Mouse (Mus musculus) embryonic facial prominence, embryonic 10.5 days (tissue): ENCODE data around the gene Bmp6. TPM values are rescaled to one million over a fixed set of nuclear protein-coding genes. Genes with fewer than 3 reads are reported as not detected.
A peak's percentile ranks its signal among the peaks of the same experiment; 100 is the strongest.

ENCODE experiments used
- DNase-seq: peaks from one replicate; pipeline ENCODE4 v3.0.0-alpha.2; 2017; ENCODE audit warnings: low spot score
- H3K27ac ChIP-seq: fragments of 300-500 bp; sonication (generic); replicated peaks from 2 replicates; pipeline ENCODE4 v1.5.1; 2016; ENCODE audit warnings: mild to moderate bottlenecking
- H3K27me3 ChIP-seq: fragments of 300-500 bp; sonication (generic); replicated peaks from 2 replicates; pipeline ENCODE4 v1.6.1; 2016; ENCODE audit warnings: low read depth, mild to moderate bottlenecking; ENCODE audit not compliant: poor library complexity, severe bottlenecking
- H3K36me3 ChIP-seq: fragments of 300-500 bp; sonication (generic); replicated peaks from 2 replicates; pipeline ENCODE4 v1.6.1; 2016; ENCODE audit warnings: mild to moderate bottlenecking, moderate library complexity
- H3K4me1 ChIP-seq: fragments of 300-500 bp; sonication (generic); 2 replicates; pipeline ENCODE4 v1.6.1; 2016
- H3K4me3 ChIP-seq: fragments of 300-500 bp; sonication (generic); 2 replicates; pipeline ENCODE4 v1.5.1; 2016; ENCODE audit warnings: mild to moderate bottlenecking, moderate library complexity
- H3K9me3 ChIP-seq: fragments of 300-500 bp; sonication (generic); 2 replicates; pipeline ENCODE4 v1.6.1; 2016; ENCODE audit warnings: mild to moderate bottlenecking
- WGBS: fragments of 180-500 bp; shearing (Covaris S2); methylation state at CpG from one replicate; pipeline ENCODE4 v1.1.7; 2016; 5-methylcytosine and 5-hydroxymethylcytosine counted together
- polyA plus RNA-seq: library from polyadenylated mRNA; unstranded; fragments of >200 nt; fragmentation: Nextera tagmentation; extraction: Ambion mirVana; gene quantifications from 2 replicates; pipeline ENCODE4 v1.2.1, GENCODE M21; 2016

Bmp6 gene
- polyA plus RNA-seq, 1 experiment from 2014 or later = 0.75 TPM

DNA sequence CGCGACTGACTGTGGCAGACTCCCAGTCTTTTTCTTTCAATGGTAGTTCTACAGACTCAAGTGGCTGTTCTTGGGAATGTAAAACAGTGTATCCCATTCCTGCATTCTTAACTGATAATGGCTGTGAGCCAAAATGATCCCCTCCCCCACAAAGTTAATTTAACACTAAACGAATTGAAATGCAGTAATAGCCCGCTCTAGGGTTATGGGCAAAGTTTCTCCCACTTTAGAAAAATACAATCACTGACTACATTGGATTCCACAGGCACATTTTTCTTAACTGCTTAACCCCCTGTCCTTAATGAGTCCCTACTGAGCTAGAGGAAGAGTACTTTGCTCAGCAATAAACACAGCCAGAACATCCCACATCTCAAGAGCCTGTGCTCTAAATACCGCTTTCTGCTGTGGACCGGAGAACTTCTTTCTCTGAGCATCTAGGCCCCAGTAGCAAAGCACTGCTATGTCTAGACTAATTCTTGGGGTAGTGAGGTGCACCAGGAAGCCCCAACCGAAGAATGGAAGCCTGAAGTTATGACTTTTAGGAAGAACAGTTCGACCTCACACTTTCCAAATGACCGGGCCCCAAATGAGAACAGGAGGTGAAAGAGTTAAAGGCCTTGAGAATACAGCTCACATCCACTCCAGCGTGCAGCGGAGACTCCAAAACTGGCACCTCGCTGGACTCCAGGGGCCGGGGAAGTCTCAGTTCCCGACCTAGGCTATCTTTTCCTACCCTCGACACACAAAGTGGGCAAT lies 182.3 kb downstream of the Bmp6 start:
- peak overlapping the region; percentile 94 for H3K27ac ChIP-seq
- H3K4me3 ChIP-seq = peak overlapping the region; percentile 92
- 12% methylated on average over 15 of the region's 15 CpGs for WGBS
- H3K4me1 ChIP-seq = peaks cover 32% of the 10 kb centered on the region
- peaks cover 20% of the 10 kb centered on the region for H3K36me3 ChIP-seq
- H3K9me3 ChIP-seq = no peaks in the 10 kb centered on the region
- H3K27me3 ChIP-seq = peaks cover 1% of the 10 kb centered on the region; the same call in 1 of the 2 replicates
- DNase-seq = no peak

DNA sequence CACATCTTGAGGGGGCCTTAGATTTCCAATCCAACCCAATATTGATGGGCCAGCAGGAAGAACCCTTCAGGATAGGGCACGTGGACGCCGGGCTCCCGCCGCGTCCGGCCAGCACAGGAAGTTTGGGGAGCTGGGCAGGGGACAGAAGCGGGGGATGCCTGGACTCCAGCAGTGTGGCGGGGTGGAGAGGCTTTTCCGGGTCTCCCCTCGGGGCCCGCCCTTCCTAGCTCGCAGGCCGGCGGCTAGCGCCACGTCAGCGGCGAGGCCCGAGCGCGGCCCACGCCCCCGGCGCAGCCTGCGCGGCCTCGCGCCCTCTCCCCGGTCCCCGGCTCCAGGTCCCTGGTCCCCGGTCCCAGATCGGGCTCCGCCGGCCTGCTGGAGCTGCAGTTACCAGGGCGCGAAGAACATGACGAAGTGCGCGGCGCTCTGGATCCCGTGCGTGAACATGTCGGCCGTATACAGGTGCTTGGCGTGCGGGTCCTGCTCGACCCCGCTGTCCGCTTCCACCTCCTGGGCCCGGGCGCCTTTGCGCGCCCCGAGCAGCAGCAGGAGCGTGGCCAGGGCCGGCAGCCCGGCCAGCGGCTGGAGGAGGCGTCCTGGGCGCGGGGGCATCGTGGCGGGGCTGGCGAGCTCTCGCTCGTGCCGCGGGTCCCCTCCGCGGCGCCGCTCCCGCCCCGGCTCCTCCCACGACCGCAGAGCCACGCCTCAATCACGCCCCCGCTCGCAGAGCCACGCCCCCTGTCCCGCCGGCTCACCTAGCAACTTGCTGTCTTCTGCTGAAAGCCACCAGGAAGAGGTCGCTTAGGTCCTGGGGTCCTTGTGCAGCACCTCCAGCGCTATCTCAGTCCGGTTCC lies 183.1 kb downstream of the Bmp6 start:
- Histone ChIP-seq H3K9me3 (no peaks in the 10 kb centered on the region), H3K4me1 (peaks cover 32% of the 10 kb centered on the region), H3K27me3 (peaks cover 4% of the 10 kb centered on the region; the same call in 1 of the 2 replicates), H3K27ac (peak overlapping the region; percentile 94), H3K4me3 (peak overlapping the region; percentile 92), H3K36me3 (peaks cover 12% of the 10 kb centered on the region)
- WGBS = under 1% methylated on average over 87 of the region's 87 CpGs
- DNase-seq = peak; percentile 91

DNA sequence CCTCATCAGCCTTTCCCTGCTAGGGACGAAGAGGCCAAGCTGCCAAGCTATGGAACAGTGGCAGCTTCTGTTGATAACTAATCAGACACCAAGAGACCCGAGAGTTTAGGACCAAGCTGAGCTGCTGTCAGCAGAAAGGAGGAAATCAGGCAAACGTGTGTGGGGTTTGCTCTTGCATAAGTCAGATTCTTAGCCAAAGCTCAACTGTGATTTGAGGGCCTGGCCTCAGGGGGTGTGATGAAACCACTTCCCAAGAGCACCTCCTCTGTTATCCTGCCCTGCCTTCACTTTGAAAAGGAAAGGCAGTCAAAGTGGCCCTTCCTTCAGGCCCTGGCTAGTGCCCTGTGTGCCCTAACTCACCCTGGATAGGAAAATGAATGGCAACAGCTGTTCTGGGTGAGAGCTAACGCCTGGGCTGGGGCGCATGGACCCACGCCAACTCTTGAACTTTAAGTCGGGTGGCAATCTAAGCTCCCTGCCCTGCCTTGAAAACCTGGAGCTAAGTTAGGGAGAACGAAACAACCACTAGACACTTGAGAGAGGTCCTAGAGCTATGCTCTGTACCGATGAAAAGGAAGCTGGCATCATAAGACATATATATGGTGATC lies 183.9 kb downstream of the Bmp6 start, which contains the start of gene Txndc5:
Gene Txndc5 (minus strand): TSS at position 138 of the 608 bp plus-strand sequence.
- WGBS = 58% methylated on average over 9 of the region's 9 CpGs
- no peak for DNase-seq
- Histone ChIP-seq H3K4me1 (peaks cover 33% of the 10 kb centered on the region), H3K36me3 (peaks cover 4% of the 10 kb centered on the region; the same call in 1 of the 2 replicates), H3K27ac (peak within 1 kb of the TSS; percentile 94), H3K4me3 (peak within 1 kb of the TSS; percentile 92), H3K9me3 (no peaks in the 10 kb centered on the region), H3K27me3 (peaks cover 4% of the 10 kb centered on the region; the same call in 1 of the 2 replicates)

DNA sequence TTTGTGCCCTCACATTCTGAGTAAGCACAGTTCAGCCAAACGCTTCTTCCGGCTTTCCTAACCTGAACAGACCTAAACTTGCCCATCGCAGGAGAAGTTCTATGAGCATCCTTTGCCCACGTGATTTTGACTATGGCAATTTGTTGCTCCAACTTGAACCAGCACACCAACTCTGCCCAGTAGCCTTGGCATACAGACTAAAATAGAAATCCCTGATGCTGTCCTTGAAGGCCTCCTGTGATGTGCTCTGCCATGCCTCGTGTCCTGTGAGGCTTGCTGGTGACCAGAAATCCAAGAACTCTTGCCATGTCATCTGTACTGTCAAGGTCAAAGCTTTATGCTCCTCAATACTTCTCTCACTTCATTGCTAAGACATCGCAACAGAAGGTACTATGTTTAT lies 184.7 kb downstream of the Bmp6 start:
- H3K4me3 ChIP-seq = no peak overlapping the region
- H3K9me3 ChIP-seq = no peaks in the 10 kb centered on the region
- DNase-seq = no peak
- peaks cover 40% of the 10 kb centered on the region for H3K4me1 ChIP-seq
- H3K27ac ChIP-seq = no peak overlapping the region
- H3K27me3 ChIP-seq = peaks cover 4% of the 10 kb centered on the region; the same call in 1 of the 2 replicates
- WGBS = 88% methylated on average over 6 of the region's 6 CpGs
- peaks cover 3% of the 10 kb centered on the region; the same call in 1 of the 2 replicates for H3K36me3 ChIP-seq

DNA sequence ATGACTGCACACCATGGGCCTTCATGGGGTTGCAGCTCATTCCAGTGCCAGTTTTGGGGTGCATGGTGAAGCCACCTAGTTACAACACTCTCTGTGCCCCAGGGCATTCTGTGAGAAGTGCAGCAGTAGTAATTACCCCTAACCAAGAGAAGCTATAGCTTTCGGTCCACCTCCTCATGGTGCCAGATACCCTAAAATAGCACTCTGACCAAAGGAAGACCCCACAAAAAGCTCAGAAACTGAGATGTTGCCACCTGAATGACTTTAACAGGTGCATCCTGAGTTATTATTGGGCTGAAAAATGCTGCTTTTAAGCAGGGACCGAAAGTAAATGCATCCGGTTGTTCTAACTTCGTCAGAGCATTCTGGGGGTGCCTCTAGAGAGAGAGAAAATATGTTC lies 186.6 kb downstream of the Bmp6 start:
- 94% methylated on average over 4 of the region's 4 CpGs for WGBS
- Histone ChIP-seq H3K9me3 (no peaks in the 10 kb centered on the region), H3K4me1 (peaks cover 27% of the 10 kb centered on the region), H3K27ac (no peak overlapping the region), H3K4me3 (no peak overlapping the region), H3K27me3 (peaks cover 4% of the 10 kb centered on the region; the same call in 1 of the 2 replicates), H3K36me3 (no peaks in the 10 kb centered on the region)
- DNase-seq = no peak

DNA sequence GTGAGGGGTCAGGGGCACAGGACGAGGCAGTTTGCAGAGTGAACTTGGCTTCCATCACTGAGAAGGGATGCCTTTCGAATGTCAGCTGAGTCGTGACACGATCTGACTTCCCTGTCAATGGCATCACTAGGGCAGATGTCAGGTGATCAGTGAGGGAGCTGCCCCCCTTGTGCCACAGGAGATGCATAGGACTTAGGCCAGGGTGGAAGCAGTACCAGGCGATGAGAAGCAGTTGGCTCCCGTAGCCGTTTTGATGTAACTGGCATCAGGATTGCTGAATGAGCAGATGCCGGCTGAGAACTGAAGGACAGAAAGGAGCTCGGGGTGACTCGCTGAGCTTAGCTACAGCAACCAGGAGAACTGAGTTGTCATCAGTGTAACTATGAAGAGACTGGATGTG lies 188.6 kb downstream of the Bmp6 start:
- H3K27me3 ChIP-seq = peaks cover 4% of the 10 kb centered on the region; the same call in 1 of the 2 replicates
- no peak overlapping the region for H3K27ac ChIP-seq
- no peak overlapping the region for H3K4me3 ChIP-seq
- no peak for DNase-seq
- H3K36me3 ChIP-seq = no peaks in the 10 kb centered on the region
- peaks cover 13% of the 10 kb centered on the region for H3K4me1 ChIP-seq
- H3K9me3 ChIP-seq = no peaks in the 10 kb centered on the region
- 83% methylated on average over 10 of the region's 10 CpGs for WGBS

DNA sequence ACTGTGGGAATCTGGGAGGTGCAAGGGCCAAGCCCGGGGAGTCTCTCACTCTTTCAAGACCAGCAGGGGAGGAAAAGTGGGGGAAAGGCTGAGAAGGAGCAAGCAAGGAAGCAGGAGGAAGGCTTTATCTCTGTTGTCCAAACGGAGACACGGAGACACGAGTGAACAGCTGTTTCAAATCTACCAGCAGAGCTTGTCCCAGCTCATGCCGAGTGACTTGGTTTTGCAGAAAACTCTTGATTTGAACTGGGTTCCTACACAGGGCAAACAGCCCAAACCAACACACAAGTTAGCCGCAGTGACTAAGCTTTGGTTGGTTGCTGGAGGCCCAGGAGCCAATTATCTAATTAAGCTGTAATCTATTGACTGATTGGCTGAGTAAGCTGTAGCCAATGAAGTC lies 189.1 kb downstream of the Bmp6 start:
- H3K27ac ChIP-seq = no peak overlapping the region
- 36% methylated on average over 6 of the region's 6 CpGs for WGBS
- peaks cover 4% of the 10 kb centered on the region; the same call in 1 of the 2 replicates for H3K27me3 ChIP-seq
- peaks cover 8% of the 10 kb centered on the region for H3K4me1 ChIP-seq
- peak; percentile 11 for DNase-seq
- no peaks in the 10 kb centered on the region for H3K9me3 ChIP-seq
- H3K4me3 ChIP-seq = no peak overlapping the region
- H3K36me3 ChIP-seq = no peaks in the 10 kb centered on the region

DNA sequence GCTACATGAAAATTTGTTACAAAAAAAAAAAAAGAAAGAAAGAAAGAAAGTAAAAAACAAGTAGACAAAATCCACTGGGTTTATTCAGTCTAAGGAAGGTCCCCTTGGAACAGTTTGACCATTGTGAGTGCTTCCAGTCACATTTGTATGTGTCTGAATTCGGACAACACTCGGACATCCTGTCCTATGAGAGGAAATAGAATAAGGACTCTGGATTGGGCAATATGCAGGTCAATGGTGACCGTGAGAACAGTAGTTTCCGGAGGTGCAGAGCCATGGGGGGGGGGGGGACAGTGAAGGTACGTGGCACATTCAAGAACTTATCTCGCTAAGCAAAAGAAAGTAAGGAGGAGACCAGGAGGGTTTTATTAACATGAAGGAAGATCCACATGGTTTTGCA lies 189.8 kb downstream of the Bmp6 start:
- H3K27ac ChIP-seq = no peak overlapping the region
- peaks cover 8% of the 10 kb centered on the region for H3K4me1 ChIP-seq
- no peaks in the 10 kb centered on the region for H3K36me3 ChIP-seq
- H3K27me3 ChIP-seq = peaks cover 4% of the 10 kb centered on the region; the same call in 1 of the 2 replicates
- no peak overlapping the region for H3K4me3 ChIP-seq
- no peak for DNase-seq
- 85% methylated on average over 6 of the region's 6 CpGs for WGBS
- no peaks in the 10 kb centered on the region for H3K9me3 ChIP-seq

DNA sequence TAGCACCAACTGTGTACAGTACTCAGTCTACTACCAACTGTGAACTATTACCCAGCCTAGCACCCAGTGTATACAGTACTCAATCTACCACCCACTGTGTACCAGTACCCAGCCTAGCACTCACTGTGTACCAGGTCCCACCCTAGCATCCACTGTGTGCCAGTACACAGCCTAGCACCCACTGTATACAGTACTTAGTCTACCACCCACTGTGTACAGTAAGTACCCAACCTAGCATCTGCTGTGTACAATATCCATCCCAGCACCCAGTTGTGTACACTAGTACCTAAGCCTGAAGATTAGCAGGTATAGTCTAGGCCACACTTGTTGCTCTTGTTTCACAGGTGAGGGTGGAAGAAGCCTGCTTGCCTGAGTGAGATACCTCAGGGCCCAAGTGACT lies 192.6 kb downstream of the Bmp6 start:
- H3K27ac ChIP-seq = no peak overlapping the region
- peaks cover 8% of the 10 kb centered on the region for H3K4me1 ChIP-seq
- no peaks in the 10 kb centered on the region for H3K36me3 ChIP-seq
- no peaks in the 10 kb centered on the region for H3K27me3 ChIP-seq
- no peak for DNase-seq
- H3K9me3 ChIP-seq = no peaks in the 10 kb centered on the region
- no peak overlapping the region for H3K4me3 ChIP-seq

DNA sequence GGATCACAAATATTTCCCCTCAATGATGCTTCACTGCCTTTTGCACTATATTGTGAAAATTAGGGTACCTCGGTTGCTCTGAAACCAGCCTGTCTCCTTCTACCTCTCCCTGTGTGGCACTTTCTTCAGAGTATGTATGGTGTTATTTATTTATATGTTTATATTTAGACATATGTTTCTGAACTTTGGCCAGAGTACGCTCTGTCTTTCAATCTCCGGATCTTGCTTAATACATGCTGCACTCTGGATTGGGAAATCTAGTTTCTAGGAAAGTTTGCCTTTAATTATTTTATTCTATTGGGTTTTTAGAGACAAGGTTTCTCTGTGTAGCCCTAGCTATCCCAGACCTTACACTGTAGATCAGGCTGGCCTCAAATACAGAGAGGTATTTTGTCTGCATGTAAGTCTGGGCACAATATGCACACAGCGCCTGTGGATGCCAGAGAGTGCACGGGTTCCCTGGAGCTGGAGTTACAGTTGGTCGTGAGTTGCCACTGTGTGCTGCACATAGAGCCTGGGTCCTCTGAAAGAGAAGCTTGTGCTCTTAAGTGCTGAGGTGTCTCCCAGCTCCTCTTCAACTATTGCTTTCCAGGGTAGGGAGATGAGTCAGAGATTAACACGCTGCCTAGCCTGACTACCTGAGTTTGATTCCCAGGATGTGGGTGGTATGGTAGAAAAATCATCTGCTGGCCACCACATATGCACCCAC lies 194.4 kb downstream of the Bmp6 start:
- no peak for DNase-seq
- Histone ChIP-seq H3K4me3 (no peak overlapping the region), H3K9me3 (no peaks in the 10 kb centered on the region), H3K36me3 (no peaks in the 10 kb centered on the region), H3K27ac (no peak overlapping the region), H3K4me1 (peaks cover 1% of the 10 kb centered on the region), H3K27me3 (no peaks in the 10 kb centered on the region)
- 87% methylated on average over 7 of the region's 7 CpGs for WGBS

DNA sequence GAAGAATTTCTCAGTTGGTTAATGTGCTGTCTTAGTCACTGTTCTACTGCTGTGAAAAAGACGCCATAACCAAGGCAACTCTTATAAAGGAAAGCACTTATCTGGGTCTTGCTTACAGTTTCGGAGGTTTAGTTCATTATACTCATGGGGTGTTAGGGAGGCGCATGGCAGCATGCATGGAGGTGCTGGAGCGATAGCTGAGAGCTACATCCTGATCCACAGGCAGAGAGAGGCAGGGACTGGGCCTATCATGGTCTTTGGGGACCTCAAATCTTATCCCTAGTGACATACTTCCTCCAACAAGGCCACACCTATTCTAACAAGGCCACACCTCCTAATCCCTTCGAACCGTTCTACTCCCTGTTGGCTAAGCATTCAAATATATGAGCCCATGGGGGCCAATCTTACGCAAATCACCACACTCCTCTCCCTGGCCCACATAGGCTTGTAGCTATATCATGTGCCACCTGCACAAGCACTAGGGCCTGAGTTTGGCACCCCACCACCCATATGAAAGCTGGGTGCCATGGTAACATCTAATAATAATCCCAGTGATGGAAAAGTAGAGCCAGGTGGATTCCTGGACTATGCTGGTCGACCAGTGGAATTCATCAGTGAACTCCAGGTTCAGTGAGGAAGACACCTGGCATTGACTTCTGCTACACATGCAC lies 198.7 kb downstream of the Bmp6 start:
- Histone ChIP-seq H3K27ac (no peak overlapping the region), H3K9me3 (no peaks in the 10 kb centered on the region), H3K4me1 (no peaks in the 10 kb centered on the region), H3K27me3 (no peaks in the 10 kb centered on the region), H3K4me3 (no peak overlapping the region), H3K36me3 (no peaks in the 10 kb centered on the region)
- WGBS = 89% methylated on average over 8 of the region's 8 CpGs
- no peak for DNase-seq
